Mouse (Mus musculus) intestine, postnatal 0 days (tissue): Measurements from ENCODE around the gene 1700016C15Rik. TPM values are rescaled to one million over a fixed set of nuclear protein-coding genes. Genes with fewer than 3 reads are reported as not detected.

ENCODE experiments used
- ATAC-seq: fragments of 200-750 bp; cut with Nextera tagmentation; 2 replicates; pipeline ENCODE4 v1.8.0; 2017; ENCODE audit warnings: mild to moderate bottlenecking, moderate TSS enrichment, moderate library complexity
- H3K27ac ChIP-seq: fragments of 300-500 bp; sonication (generic); 2 replicates; pipeline ENCODE4 v1.5.1; 2014; ENCODE audit warnings: mild to moderate bottlenecking, low read depth, low read length, moderate library complexity
- H3K27me3 ChIP-seq: fragments of 300-500 bp; sonication (generic); replicated peaks from 2 replicates; pipeline ENCODE4 v1.6.1; 2014; ENCODE audit warnings: low read length, mixed read lengths; ENCODE audit not compliant: control insufficient read depth, insufficient read depth
- H3K36me3 ChIP-seq: fragments of 300-500 bp; sonication (generic); 2 replicates; pipeline ENCODE4 v1.6.1; 2014; ENCODE audit warnings: mild to moderate bottlenecking, moderate library complexity; ENCODE audit not compliant: control insufficient read depth, insufficient read depth
- H3K4me1 ChIP-seq: fragments of 300-500 bp; sonication (generic); replicated peaks from 2 replicates; pipeline ENCODE4 v1.6.1; 2014; ENCODE audit warnings: antibody characterized with exemption, low read length, mixed read lengths; ENCODE audit not compliant: control insufficient read depth, insufficient read depth
- H3K4me2 ChIP-seq: fragments of 300-500 bp; sonication (generic); replicated peaks from 2 replicates; pipeline ENCODE4 v1.6.1; 2014; ENCODE audit warnings: low read depth, mild to moderate bottlenecking, moderate library complexity
- H3K4me3 ChIP-seq: fragments of 300-500 bp; sonication (generic); 2 replicates; pipeline ENCODE4 v1.5.1; 2014; ENCODE audit warnings: low read depth, low read length
- H3K9ac ChIP-seq: fragments of 300-500 bp; sonication (generic); 2 replicates; pipeline ENCODE4 v1.6.1; 2014; ENCODE audit warnings: mild to moderate bottlenecking, low read depth, low read length
- H3K9me3 ChIP-seq: fragments of 300-500 bp; sonication (generic); 2 replicates; pipeline ENCODE4 v1.6.1; 2016; ENCODE audit warnings: mixed run types; ENCODE audit not compliant: control insufficient read depth
- CTCF ChIP-seq: sonication (generic); IDR thresholded peaks from 2 replicates; pipeline ENCODE4 v1.5.1; 2016; ENCODE audit warnings: low read depth, mild to moderate bottlenecking, control low read depth, antibody characterized with exemption, moderate library complexity
- WGBS: fragments of 180-500 bp; shearing (Covaris S2); extraction: QIAGEN DNeasy Blood & Tissue Kit; methylation state at CpG from one replicate; pipeline ENCODE4 v1.1.7; 2014; 5-methylcytosine and 5-hydroxymethylcytosine counted together
- polyA plus RNA-seq: library from polyadenylated mRNA; unstranded; fragments of >200 nt; fragmentation: Nextera tagmentation; extraction: Ambion mirVana; gene quantifications from 2 replicates; pipeline ENCODE4 v1.2.1, GENCODE M21; 2015

Gene 1700016C15Rik
- polyA plus RNA-seq, 1 experiment from 2014 or later = 13.6 TPM

DNA sequence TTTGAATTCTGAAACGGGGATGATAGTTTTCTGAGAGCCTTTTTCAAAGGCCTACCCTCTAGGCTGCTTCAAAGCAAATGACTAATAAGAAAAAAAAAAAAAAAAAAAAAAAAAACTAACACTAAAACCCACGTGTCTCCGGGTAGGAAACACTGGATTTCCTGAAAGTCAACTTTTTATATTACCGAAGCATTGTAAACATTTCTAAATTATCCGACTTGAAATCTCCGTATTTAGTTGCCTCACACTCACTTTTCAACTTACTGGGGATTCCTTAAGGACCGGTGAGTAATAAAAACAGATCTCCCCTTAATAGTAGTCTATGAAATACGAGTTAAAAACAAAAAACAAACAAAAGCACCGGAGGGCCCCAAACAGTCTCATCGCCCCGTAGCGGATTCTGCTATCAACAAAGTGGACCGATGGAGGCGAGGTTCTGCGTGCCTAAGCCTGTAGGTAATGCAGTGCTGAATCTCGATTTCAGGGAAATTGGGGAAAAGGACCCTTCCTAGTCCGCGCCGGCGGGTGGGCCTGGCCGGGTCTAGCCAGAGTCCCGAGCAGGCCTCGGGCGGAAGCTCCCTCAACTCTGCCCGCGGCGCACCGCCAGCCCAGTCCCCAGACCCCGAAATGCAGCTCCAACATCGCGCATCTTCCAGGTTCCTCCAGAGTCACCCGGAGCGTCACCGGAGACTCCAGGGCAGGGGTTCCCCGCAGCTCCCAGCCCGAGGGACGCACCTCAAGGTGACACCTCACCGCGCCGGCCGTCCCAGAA, 66.0 kb downstream of the 1700016C15Rik start:
- Histone ChIP-seq H3K4me2 (peak overlapping the region; percentile 86), H3K27ac (peak overlapping the region; percentile 98), H3K27me3 (no peaks in the 10 kb centered on the region), H3K9ac (peak overlapping the region; percentile 91), H3K9me3 (no peaks in the 10 kb centered on the region), H3K4me1 (peaks cover 4% of the 10 kb centered on the region; the same call in 1 of the 2 replicates), H3K4me3 (peak overlapping the region; percentile 92), H3K36me3 (no peaks in the 10 kb centered on the region)
- no peak for ATAC-seq
- no peak for TF ChIP-seq CTCF
- WGBS = under 1% methylated on average over 41 of the region's 41 CpGs

DNA sequence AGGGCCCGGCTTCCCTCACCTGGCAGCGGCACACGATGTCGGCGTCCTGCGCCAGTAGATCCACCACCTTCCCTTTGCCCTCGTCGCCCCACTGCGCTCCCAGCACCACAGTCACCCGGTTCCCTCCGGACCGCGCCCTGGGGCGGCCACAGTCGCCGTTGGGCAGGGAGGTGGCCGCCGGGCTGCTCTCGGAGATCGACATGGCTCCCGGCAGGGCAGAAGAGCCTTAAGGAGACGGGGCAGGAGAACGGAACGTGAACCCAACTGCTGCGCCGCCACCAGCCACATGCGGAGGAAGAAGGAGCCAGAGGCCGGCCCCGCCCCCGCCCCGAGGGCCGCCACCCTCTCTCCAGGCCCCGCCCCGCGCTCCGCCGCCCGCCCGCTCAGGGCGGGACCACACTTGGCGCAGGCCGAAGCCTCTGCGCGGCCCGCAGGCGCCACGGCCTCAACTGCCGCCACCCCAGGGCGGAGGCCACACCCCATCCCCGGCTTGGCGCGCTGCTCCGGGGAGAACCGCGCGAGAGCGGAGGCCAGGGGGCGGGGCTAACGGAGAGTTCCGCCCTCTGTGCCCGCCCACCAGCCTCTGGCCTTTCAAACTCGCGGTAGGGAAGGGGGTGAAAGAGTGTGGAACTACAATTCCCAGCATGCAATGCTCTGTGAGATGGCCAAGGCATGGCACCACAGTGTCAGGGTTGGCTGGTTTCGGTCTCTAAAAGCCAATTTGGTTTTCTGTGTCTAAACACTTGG, 66.8 kb downstream of the 1700016C15Rik start, which contains the start of gene Adss:
TSS of gene Adss (minus strand) at position 319 of the 747 bp plus-strand sequence.
- Histone ChIP-seq H3K4me3 (peak within 1 kb of the TSS; percentile 92), H3K9me3 (no peaks in the 10 kb centered on the region), H3K27ac (peak within 1 kb of the TSS; percentile 98), H3K27me3 (no peaks in the 10 kb centered on the region), H3K4me1 (peaks cover 4% of the 10 kb centered on the region; the same call in 1 of the 2 replicates), H3K36me3 (no peaks in the 10 kb centered on the region), H3K4me2 (peak within 1 kb of the TSS; percentile 86), H3K9ac (peak within 1 kb of the TSS; percentile 91)
- ATAC-seq = peak; percentile 100
- whole genome bisulfite sequencing = under 1% methylated on average over 61 of the region's 64 CpGs
- no peak for TF ChIP-seq CTCF

DNA sequence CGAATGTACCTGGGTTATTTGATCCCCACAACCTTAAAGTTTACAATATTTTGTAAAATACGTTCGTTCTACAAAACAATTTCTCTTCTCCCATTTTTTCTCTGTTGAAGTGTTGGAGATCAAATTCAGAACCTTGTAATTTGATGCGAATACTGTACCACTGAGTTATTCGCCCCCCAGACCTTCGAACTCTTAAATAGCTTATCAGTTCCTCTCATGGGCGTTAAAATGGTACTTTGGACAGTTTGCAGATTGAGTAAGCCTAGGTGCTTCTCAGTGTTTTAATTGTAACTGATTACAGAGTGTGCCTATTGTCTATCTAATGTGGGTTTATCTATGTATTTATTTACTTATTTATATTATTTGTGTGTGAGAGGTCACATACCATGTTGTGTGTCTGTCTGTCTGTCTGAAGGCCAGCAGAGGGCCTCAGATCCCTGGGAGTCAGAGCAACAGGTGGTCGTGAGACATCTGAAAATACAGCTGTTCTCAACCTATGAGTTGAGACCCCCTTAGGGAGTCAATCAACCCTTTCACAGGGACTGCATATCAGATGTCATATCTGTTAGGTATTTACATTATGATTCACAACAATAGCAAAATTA, 67.6 kb downstream of the 1700016C15Rik start:
- H3K36me3 ChIP-seq = no peaks in the 10 kb centered on the region
- WGBS = 55% methylated on average over 8 of the region's 8 CpGs
- TF ChIP-seq CTCF = peak; percentile 45
- H3K9me3 ChIP-seq = no peaks in the 10 kb centered on the region
- no peaks in the 10 kb centered on the region for H3K27me3 ChIP-seq
- no peak for ATAC-seq
- peaks cover 4% of the 10 kb centered on the region; the same call in 1 of the 2 replicates for H3K4me1 ChIP-seq
- H3K4me3 ChIP-seq = no peak overlapping the region
- peak overlapping the region; percentile 39; the same call in 1 of the 2 replicates for H3K4me2 ChIP-seq
- no peak overlapping the region for H3K9ac ChIP-seq
- no peak overlapping the region for H3K27ac ChIP-seq

Other genes starting within 250 kb of the 1700016C15Rik start
- gene Adss, start 66.7 kb downstream of the 1700016C15Rik start, polyA plus RNA-seq = 26.2 and 28.5 TPM in 2 replicates